Mouse (Mus musculus): Measurements from ENCODE around the gene Aass.
"Not testable (repeated sequence)": the region's sequence is repeated elsewhere in the genome, so short reads cannot be mapped to it uniquely, and the experiment has no call there.

Gene Aass

DNA sequence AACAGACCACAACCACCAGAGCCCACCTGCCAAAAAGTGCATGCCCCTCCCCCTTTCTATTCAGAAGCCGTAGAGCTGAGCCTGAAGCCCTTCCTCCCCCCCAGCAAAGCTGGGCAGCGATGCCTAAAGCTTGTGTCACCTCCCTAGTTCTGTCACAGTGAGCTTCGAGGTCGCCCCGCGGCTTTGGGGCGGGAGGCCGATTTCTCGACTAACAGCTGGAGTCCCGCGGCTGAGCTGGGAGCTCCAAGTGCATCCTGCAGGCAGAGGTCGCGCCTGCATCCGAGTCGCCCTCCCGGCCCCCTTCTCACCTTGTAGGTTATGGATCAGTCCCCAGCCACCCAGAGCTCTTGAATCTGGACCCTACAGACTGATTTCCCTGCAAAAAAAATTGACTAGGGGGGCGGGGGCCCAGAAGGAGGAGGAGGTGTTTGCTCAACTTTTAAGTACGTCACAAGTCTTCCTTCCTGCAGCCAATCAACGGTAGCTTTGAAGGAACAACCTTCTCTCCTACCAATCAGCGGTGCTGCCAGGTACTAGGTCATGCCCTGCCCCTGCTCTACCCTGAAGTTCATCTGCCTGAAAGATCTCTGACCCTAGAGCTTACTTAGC, at the start of gene Aass:
Gene Aass, minus strand, starts transcription at position 414 of the 609 bp plus-strand sequence.
- peak; percentile 1 for DNase-seq (ENCODE audit: low spot score)

DNA sequence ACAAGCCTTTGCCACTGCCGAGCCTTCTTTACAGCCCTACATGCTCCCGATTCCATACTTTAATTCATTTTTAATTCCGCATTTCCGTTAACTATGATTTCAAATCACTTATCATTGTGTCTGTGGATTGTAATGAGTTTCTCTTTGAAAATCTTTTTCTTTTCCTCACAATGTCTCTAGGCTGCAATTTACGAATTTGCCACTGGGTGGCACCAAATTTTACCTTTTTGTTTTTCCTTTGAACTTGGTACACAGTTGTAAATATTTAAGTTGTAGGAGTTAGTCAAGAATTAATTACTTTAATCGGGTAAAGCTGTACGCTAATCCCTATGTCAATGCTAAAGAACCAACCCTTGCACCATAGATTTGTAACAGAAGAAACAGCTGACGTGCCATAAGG, 47.3 kb upstream of the Aass start:
- DNase-seq (ENCODE audit: low spot score) = no peak

DNA sequence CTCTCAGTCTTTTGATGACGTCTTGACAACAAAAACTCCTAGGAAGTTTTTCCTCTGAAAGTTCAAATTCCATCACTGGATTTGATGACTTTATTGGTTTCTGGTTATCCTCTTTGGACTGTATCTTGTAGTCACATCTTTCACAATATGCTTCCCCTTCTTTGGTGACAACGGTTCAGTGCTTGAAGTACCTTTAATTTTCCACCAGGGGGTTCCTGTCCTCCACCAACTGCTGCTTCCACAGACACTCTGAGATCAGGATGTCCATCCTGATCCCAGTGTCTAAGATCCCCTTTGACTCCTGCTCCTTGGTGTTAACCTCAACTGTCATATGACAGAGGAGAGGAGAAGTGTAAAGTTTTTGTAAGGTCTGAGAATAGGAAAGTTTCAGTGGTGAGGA, 31.0 kb upstream of the Aass start:
- not testable (repeated sequence) for DNase-seq (ENCODE audit: low spot score)

DNA sequence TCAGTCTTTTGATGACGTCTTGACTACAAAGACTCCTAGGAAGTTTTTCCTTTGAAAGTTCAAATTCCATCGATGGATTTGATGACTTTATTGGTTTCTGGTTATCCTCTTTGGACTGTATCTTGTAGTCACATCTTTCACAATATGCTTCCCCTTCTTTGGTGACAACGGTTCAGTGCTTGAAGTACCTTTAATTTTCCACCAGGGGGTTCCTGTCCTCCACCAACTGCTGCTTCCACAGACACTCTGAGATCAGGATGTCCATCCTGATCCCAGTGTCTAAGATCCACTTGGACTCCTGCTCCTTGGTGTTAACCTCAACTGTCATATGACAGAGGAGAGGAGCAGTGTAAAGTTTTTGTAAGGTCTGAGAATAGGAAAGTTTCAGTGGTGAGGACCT, 23.6 kb upstream of the Aass start:
- DNase-seq (ENCODE audit: low spot score) = not testable (repeated sequence)

DNA sequence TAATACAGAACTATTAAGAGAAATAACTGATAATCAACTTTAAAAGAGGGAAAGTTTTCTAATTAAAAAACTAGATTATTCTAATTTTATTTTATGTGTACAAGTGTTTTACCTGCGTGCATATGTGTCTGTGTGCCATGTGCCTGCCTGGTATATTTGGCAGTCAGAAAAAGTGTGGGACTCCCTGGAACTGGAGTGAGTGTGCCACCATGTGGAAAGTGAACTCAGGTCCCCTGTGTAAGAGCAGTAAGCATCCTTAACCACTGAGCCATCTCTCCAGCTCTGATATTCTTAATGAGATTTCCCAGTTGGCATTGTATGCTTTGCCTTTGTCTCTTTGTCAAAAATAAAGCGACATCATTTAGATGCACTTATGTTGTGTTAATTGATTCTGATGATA, 20.3 kb upstream of the Aass start:
- no peak for DNase-seq (ENCODE audit: low spot score)

DNA sequence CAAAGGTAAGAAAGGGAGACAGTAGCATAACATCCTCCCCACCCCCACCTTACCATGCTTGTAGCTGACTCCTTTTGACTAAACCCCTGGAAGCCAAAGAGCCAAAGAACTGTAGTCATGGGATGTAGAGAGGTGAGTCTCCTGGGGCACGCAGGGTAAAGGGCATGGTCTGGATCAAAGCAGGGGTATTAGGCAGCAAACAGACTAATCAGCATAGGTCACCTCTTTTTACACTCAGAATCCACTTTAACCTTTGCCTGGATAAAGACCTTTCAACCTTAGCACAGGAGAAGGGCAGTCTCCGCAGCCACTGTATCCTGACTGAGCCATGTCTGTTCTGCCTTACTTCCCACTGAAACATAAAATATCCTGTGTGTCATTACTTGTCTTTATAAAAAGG, 14.4 kb upstream of the Aass start:
- DNase-seq (ENCODE audit: low spot score) = no peak

DNA sequence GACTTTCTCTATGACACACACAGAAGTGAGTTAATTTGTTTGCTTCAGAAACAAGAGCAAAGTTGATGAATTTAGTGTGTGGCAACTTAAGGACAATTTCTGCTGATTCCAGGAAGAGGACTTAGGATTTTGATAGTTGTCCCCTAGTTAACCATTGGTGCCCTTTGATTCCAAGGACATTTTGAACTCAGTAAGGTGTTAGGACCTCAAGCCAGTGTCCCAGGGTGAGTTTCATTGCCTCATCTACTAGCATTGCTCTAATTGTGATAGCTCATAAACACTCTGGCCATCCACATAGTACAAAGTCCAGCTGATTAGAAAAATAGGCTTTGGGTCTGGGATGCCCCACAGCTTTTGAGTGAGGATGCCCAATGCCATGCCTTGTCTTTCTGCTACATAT, 11.2 kb upstream of the Aass start:
- no peak for DNase-seq (ENCODE audit: low spot score)

DNA sequence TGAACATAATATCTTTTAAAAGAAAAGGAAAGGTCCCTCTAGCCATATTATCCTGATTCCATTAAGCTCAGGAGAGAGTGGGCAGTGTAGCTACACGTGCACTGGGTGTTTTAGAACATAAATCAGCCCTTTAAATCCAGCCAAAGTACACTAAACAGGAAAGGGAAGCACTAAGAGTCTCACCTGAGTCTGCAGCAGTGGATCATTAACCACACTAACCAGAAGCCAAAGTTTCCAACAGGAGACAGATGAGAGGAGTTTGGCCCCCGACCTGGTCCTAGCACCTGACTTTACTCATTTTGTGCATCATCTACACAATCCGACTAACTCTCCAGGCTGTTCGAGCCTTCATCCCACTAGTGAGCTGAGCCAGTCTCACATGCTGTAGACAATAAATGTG, 1.8 kb downstream of the Aass start:
- DNase-seq (ENCODE audit: low spot score) = no peak

DNA sequence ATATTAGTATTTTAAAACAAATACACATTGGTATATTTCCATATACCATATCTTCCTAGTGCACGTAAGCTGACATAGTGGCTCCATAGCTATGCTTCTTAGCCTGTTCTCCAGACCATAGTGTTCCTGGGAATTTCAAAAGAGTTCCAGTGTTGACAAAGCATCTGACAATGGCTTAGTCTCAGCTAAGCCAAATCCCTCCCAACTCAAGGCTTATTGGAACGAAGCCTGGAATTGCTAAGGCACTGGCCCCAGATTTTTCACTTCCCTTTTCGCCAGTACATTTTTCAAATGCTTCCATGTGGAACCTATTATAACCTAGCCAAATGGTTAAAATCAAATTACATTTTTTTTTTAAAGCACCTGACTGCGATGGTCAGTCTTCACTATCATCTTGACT, 3.6 kb downstream of the Aass start:
- no peak for DNase-seq (ENCODE audit: low spot score)

DNA sequence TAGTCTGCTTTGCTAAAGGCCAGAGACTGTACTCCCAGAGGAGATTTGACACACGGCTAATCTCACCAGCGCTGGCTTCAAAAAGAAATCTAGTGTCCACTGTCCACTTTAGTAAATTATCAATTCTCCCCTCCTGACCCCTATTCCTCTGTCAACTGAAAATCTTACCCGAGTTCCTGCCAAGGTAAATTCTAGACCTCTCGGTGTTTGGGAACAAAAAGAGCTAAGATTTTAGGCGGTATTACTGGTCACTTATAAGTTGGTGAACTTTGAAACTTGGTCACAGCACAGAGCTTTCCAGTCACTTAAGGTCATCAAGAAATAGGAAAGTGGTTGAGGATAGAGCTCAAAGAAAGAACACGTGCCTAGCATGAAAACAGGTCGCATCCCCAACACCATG, 6.1 kb downstream of the Aass start:
- no peak for DNase-seq (ENCODE audit: low spot score)

DNA sequence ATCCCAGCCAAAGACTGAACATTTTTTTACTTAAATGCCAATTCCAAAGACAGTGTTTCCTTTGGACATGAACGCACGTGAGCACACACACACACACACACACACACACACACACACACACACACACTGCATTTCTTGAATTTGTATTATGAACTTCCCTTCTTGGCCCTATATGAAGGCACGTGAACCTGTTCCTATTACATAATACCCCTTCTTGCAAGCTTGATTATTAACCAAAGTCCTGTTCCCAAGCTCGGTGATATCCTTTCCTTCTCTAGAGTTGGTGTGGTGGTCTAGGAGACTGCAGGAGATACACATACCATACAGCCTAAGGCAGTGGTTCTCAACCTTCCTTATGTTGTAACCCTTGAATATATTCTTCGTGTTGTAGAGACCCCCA, 7.0 kb downstream of the Aass start:
- no peak for DNase-seq (ENCODE audit: low spot score)

DNA sequence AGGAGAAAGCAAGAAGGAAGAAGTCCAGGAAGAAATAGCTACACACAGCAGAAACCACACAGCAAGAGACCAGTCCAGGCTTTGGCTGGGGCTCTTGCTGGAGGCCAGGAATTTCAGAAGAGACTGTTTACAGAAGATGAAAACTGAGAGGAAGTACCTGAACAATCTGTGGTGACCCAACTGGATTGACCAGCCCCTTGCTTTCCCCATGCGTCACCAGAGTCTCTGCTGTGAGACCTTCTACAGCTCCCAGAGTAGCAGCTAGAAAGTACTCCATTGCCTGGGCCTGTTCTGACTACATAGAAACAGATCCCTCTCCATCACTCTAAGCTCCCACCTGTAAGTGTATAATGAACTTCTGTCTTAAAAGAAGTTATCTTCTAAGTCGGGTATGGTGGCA, 8.0 kb downstream of the Aass start:
- DNase-seq (ENCODE audit: low spot score) = no peak

DNA sequence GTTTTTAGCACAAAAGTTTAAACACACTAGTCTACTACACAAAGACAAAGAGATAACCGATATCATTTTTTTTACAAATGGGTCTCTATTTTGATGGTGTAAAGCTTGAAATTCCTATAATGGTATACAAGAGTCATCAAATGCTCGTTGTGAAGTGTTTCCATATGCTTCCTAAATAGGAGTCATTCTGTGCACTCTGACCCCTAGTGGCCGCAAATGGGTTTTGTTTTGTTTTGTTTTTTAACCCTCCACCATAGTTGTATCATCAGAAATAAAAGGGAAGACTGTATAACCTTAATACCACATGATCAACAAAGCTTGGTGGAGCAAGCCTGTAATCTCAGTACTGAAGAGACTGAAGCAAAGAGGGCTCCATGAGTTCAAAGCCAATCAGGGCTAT, 9.9 kb downstream of the Aass start:
- no peak for DNase-seq (ENCODE audit: low spot score)

DNA sequence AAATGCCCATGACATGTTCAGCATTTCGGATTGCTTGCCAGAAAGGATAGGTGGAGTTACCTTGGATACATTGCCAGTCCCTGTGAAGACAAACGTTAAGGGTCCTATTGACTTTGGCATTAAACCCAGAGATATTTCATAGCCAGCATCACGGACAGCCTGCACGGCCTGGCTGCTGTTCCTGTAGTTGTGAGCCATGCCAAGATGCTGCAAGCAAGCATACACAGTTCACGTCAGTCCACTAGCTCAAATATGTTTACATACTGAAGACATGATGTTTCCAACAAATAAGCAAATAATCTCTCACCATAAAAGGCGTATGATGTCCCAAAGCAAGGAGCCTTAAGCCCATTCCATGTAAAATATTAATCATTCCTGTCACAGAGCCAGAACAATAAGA, 18.0 kb downstream of the Aass start:
- no peak for DNase-seq (ENCODE audit: low spot score)

DNA sequence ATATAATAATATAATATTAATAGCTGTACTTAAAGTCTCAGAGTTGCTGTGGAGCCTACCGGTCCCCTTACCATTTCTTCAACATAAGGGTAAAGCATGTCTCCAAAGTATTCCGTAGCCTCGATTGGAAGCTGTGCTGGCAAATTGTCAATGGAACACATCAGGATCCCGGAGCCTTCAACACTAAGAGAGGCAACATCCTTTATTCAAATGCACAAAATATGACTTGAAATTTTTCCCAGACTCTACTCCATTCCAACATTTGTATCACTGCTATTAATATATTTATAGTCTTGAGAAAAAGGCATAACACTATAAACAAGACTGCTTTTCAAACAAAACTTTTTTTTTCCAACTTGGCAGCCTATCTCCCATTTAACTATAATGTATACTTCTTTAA, 25.7 kb downstream of the Aass start:
- no peak for DNase-seq (ENCODE audit: low spot score)

DNA sequence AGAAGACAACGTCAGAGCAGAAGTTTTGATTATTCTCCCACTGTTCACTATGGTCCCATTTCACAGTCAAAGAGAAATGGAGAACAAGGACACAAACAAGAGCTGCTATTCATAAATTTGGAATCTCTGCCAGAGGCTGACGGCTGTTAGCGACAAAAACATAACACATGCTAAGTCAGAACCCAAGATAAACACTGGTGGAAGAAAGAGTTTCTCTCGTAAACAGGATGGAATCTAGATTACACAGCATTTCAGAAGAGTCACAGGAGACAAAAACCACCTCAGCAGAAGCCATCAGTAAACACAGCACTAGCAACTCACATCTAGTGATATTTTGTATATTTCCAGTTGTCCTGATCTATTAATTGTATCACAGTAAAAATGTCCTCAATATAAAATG, 26.4 kb downstream of the Aass start:
- no peak for DNase-seq (ENCODE audit: low spot score)

DNA sequence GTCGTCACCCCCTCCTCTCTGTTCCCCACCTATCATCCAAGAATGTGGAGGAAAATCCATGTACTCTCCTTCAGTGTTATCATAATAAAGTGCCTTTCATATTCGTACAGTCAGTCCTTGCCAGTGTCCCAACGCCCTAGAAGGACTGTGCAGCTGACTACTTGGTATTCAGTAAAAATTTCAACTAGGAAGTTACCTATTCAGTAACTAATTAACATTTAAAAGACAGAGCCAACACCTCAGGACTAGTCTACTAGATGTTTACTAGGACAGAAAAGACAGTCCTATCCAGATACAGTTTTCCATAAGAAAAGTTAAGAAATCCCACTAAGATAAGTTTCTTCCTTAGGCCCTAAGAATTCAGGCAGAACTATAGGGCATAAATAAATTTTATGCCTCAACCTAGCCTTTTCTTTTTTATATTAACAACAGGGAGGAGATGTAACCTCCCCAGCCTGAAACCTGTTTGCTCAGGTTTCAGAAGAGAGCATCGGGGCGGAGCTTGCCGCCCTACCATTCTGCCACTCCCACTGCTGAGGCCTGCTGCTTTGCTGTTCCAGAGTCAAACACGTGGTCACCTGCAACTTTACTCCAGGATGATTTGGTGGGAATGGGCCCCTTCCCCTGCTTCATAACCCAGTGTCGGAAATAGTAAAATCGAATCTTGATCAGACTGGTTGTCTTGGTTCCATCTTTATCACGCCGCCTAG, 42.3 kb downstream of the Aass start:
- not testable (repeated sequence) for DNase-seq (ENCODE audit: low spot score)

DNA sequence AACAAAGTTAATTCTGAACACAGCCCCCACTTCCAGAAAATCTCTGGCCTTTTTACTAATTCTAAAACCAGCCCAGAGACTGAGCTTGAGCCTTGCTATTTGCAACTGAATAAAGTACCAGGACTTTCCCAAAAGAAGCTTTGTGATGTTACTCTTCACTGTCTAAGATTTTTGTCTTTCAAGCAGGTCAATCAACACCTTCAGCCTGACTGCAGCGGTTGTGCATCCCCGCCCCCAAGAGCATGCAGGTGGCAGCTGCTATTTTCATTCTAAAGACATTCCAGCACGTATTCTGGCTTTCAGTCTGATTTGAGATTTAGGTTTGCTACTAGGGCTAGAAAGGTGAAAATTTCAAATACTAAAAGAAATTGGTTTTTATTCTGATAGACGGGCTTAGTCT, 43.5 kb downstream of the Aass start:
- not testable (repeated sequence) for DNase-seq (ENCODE audit: low spot score)

DNA sequence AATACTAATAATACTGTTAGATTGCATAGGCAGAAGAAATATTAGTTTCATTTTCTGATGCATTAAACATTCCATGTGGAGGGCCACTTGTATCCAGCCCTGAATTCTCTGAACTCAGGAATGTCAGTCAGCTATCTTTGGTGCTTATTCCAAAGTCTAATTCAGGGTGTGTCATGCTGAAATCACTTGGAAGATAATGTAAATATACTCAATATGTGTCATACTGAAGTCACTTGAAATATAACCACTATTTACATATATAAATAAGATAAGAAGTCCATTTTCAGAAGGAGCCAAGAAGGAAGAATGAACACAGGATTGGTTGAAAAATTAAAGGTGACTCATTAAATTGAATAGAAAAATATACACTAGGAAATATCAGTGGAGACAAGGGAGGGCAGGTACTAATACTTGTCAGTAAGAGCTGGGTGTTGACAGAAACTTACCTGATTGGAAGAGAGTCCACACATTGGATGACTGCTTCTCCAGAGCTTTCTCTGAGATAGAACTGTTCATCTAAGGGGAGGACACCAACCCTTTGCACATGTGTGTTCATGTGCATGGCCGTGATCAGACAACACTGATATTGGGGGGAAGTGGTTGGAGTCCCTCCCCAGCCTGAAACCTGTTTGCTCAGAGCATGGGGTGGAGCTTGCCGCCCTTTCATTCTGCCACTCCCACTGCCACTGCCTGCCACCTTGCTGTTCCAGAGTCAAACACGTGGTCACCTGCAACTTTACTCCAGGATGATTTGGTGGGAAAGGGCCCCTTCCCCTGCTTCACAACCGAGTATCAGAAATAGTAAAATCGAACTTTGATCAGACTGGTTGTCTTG, 48.0 kb downstream of the Aass start:
- DNase-seq (ENCODE audit: low spot score) = no peak

DNA sequence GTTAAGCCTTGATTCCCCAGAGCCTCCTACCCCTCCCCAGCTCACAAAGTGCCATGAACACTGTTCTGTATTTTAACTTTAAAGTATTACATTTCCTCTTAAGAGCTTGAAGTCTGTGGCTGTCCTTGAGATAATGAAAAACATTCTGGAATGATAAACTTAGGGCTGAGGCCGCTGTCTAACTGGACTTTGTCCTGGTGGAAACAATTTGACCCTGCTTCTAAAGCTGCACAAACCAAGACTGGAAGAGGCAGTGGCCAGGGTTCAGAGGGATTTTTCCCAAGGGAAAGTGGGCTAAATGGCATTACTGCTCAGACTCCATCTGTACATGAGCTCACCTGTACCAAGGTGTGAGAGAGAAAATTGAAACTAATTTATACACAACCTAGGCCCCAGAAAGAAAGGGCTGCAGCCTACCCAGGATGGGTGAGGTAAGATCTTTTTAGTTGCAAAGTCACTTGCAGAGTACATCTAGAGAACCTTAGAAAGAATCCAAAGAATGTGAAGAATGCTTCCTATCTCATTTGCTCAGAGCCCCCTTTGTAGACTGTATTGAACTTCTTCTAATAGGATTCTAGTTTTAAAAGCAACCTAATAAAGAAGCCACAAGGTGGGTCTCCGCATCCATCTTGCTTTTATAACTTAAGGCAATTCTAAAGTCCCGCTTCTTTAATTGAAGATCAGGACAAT, 52.6 kb downstream of the Aass start:
- no peak for DNase-seq (ENCODE audit: low spot score)

DNA sequence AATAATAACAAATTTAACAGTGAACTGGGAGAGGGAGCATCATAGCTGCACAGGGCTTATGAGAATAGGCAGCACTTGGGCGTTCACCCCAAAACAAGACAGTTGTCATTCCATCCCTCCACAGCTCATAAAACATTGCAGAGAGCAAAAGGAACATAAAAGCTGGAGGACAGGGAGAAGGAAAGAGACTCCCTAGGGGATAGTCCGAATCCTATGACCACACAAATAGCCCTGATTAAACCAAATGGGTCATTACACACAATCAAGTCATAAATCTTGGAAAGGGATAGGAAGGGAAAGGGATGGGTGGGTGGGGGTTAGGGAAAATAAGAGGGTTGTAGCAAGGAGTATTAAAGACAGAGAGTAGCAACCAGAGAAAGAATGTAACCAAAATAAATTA, 54.5 kb downstream of the Aass start:
- DNase-seq (ENCODE audit: low spot score) = no peak

DNA sequence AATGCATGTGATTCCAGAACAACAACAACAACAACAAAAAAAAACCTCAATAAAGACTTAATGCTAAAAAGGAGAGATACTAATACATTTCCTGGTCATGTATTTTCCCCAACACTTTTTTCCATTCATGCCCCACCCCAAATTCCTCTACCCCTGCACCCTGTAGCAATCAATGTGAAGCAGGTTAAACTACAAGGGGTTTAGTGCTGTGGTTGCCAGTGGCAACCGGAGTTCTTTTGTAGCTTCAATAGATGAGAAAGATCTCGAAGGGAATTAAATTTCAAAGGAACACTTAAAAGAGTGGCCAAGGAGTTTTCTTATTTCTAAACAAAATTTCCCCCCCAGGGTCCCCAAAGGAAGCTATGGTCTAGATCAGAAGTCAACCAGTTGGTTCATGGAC, 56.7 kb downstream of the Aass start:
- DNase-seq (ENCODE audit: low spot score) = no peak

DNA sequence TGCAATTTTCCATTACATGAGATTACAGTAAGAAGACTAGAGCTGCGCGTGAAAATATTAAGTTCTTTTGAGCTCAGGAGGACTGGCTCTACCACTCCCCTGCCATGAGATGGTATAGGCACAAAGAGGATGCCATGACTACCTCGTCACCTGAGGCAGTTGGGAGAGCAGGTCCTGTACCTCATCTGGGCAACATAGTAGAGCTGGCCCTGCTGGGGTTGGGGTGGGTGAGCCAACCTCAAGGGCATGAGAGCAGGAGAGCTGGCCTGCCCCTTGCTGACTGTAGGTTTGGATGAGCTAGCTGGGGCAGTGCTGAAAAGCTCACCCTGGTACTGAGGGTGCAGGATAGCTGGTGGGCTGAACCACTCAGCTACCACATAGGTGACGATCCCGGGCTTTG, 77.1 kb downstream of the Aass start:
- no peak for DNase-seq (ENCODE audit: low spot score)
